Mouse (Mus musculus): ENCODE measurements around the gene Wdtc1. TPM values are rescaled to one million over a fixed set of nuclear protein-coding genes. Genes with fewer than 3 reads are reported as not detected.
A peak's percentile ranks its signal among the peaks of the same experiment; 100 is the strongest.

Wdtc1 gene
- polyA plus RNA-seq, 1 experiment from 2014 or later: 13.4 TPM

DNA sequence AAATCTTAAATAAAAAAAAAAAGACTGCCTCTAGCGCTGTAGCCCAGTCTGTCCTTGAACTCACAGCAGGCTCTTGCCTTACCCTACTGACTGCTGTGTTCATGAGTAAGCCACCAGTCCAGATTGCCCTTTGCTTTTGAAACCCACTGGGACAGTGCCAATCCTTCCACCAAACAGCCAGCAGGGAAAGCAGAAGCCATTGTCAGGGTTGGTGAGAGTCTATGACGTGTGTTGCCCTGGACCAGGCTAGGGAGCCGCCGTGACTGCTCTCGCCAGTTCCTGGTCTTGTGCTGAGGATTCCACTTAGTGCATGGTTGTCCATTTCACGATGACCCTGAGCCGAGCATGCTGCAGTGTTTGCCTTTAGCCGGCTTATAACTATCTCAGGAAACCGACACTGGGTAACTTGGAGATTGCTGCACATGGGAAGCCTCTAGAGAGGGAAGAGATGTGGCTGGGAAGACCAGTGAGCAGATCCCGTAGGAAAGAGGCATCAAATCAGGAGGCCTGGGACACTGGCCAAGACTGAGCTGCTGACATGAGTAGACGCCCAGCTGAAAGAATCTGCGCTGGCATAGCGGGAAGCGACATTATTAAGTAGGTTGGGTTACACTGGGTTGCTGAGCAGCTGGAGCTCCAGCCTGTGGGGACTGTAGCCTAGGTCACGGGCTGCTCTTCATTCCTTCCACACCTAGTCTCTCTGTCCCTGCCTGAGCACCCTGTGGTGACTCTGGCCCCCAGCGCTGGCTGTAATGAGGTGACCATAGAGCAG, 35.7 kb upstream of the Wdtc1 start:
- Histone ChIP-seq H3K36me3 (peaks cover 4% of the 10 kb centered on the region; the same call in 1 of the 2 replicates), H3K27ac (no peak overlapping the region), H3K4me3 (no peak overlapping the region), H3K4me1 (peaks cover 47% of the 10 kb centered on the region), H3K9me3 (no peaks in the 10 kb centered on the region), H3K27me3 (ENCODE audit: insufficient read depth, poor library complexity, severe bottlenecking) (no peaks in the 10 kb centered on the region)
- DNase-seq (ENCODE audit: low spot score): no peak
- WGBS: 82% methylated on average over 16 of the region's 16 CpGs

- peaks cover 47% of the 10 kb centered on the region for H3K4me1 ChIP-seq
- no peaks in the 10 kb centered on the region for H3K9me3 ChIP-seq
- no peaks in the 10 kb centered on the region for H3K27me3 ChIP-seq (ENCODE audit: insufficient read depth, poor library complexity, severe bottlenecking)
- H3K4me3 ChIP-seq: no peak overlapping the region
- H3K27ac ChIP-seq: no peak overlapping the region
- no peak for DNase-seq (ENCODE audit: low spot score)
- peaks cover 8% of the 10 kb centered on the region; the same call in 1 of the 2 replicates for H3K36me3 ChIP-seq
Observed at GRCm38 (mm10) chr4:133387053-133387452, 33.8 kb upstream of the Wdtc1 start.

DNA sequence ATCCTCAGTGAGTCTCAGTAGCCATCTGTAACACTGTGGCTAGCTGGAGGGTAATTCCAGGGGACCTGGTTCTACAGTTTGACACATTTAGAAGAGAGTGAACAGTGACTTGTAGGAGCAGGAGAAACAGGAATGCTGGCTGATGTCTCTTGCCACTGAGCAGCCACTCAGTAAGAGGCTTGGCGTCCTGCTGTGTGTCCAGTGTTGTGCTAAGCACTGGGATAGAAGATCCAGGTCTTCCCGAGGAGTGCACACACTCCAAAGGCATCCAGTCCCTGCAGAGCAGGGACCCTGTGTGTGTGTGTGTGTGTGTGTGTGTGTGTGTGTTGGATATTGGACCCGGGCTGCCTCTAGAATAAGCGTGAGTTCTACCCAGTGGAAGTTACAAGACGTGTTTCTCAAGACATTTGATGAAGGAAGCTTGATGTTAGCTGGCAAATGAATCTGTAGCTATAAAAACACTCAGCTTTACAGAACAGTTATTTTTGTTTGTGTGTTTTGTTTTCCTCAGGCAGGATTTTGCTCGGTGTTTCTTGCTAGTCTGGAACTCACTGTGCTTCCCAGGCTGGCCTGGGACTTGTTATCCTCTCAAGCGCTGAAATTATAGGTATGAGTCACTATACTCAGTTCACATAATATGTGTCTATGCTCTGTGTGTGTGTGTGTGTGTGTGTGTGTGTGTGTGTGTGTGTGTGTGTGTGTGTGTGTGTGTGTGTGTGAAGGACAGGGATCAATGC, 32.9 kb upstream of the Wdtc1 start:
- Histone ChIP-seq H3K27me3 (ENCODE audit: insufficient read depth, poor library complexity, severe bottlenecking) (no peaks in the 10 kb centered on the region), H3K4me3 (no peak overlapping the region), H3K9me3 (no peaks in the 10 kb centered on the region), H3K36me3 (peaks cover 8% of the 10 kb centered on the region; the same call in 1 of the 2 replicates), H3K27ac (no peak overlapping the region), H3K4me1 (peaks cover 43% of the 10 kb centered on the region)
- WGBS: 78% methylated on average over 7 of the region's 7 CpGs
- DNase-seq (ENCODE audit: low spot score): no peak

DNA sequence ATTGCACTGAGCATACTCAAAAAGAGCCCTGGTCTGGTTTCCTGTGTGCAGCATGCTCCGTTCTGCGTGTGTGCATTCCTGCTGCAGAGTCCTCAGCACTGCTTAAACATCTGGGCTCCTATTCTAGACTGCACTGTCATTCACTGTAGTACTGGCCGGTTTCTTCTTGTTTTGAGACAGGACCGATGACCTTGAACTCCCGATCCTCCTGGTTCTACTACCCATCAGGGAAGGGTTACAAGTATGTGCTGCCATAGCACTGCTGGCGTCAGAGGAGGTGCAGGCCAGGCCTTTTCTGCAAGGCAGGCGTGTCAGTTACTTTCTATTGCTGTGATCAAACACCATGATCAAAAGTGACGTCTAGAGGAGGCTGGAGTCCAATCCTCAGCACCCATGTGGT, 27.9 kb upstream of the Wdtc1 start:
- WGBS: 77% methylated on average over 8 of the region's 8 CpGs
- Histone ChIP-seq H3K4me3 (no peak overlapping the region), H3K36me3 (peaks cover 8% of the 10 kb centered on the region; the same call in 1 of the 2 replicates), H3K27ac (no peak overlapping the region), H3K27me3 (ENCODE audit: insufficient read depth, poor library complexity, severe bottlenecking) (no peaks in the 10 kb centered on the region), H3K9me3 (no peaks in the 10 kb centered on the region), H3K4me1 (peaks cover 62% of the 10 kb centered on the region)
- no peak for DNase-seq (ENCODE audit: low spot score)

GRCm38 (mm10) chr4:133380532-133380931, 27.3 kb upstream of the Wdtc1 start:
- Histone ChIP-seq H3K9me3 (no peaks in the 10 kb centered on the region), H3K27me3 (ENCODE audit: insufficient read depth, poor library complexity, severe bottlenecking) (no peaks in the 10 kb centered on the region), H3K27ac (no peak overlapping the region), H3K4me3 (no peak overlapping the region), H3K36me3 (peaks cover 8% of the 10 kb centered on the region; the same call in 1 of the 2 replicates), H3K4me1 (peaks cover 62% of the 10 kb centered on the region)
- DNase-seq (ENCODE audit: low spot score): no peak
- 81% methylated on average over 6 of the region's 6 CpGs for WGBS

GRCm38 (mm10) chr4:133379861-133380260, 26.6 kb upstream of the Wdtc1 start:
- peaks cover 61% of the 10 kb centered on the region for H3K4me1 ChIP-seq
- H3K27ac ChIP-seq: peak overlapping the region; percentile 73

GRCm38 (mm10) chr4:133379046-133379347, 25.7 kb upstream of the Wdtc1 start:
- H3K4me3 ChIP-seq: peak overlapping the region; percentile 39; the same call in 1 of the 2 replicates
- peak overlapping the region; percentile 75 for H3K27ac ChIP-seq
- peaks cover 8% of the 10 kb centered on the region; the same call in 1 of the 2 replicates for H3K36me3 ChIP-seq
- no peaks in the 10 kb centered on the region for H3K27me3 ChIP-seq (ENCODE audit: insufficient read depth, poor library complexity, severe bottlenecking)
- WGBS: 35% methylated on average over 5 of the region's 5 CpGs
- H3K9me3 ChIP-seq: no peaks in the 10 kb centered on the region
- no peak for DNase-seq (ENCODE audit: low spot score)
- H3K4me1 ChIP-seq: peaks cover 66% of the 10 kb centered on the region

More at GRCm38 (mm10) chr4:133379861-133380260, 26.6 kb upstream of the Wdtc1 start:
- WGBS: 73% methylated on average over 3 of the region's 3 CpGs
- Histone ChIP-seq H3K36me3 (peaks cover 7% of the 10 kb centered on the region; the same call in 1 of the 2 replicates), H3K4me3 (no peak overlapping the region), H3K27me3 (ENCODE audit: insufficient read depth, poor library complexity, severe bottlenecking) (no peaks in the 10 kb centered on the region), H3K9me3 (no peaks in the 10 kb centered on the region)
- no peak for DNase-seq (ENCODE audit: low spot score)

GRCm38 (mm10) chr4:133378236-133379045, 25.2 kb upstream of the Wdtc1 start:
- DNase-seq (ENCODE audit: low spot score): peak; percentile 91
- peak overlapping the region; percentile 39 for H3K4me3 ChIP-seq
- H3K9me3 ChIP-seq: no peaks in the 10 kb centered on the region
- H3K27me3 ChIP-seq (ENCODE audit: insufficient read depth, poor library complexity, severe bottlenecking): no peaks in the 10 kb centered on the region
- 5% methylated on average over 13 of the region's 13 CpGs for WGBS
- peak overlapping the region; percentile 75 for H3K27ac ChIP-seq
- peaks cover 71% of the 10 kb centered on the region for H3K4me1 ChIP-seq
- peaks cover 8% of the 10 kb centered on the region; the same call in 1 of the 2 replicates for H3K36me3 ChIP-seq

GRCm38 (mm10) chr4:133375812-133376577, 22.7 kb upstream of the Wdtc1 start:
- peak overlapping the region; percentile 43 for H3K27ac ChIP-seq
- 60% methylated on average over 10 of the region's 10 CpGs for WGBS

DNA sequence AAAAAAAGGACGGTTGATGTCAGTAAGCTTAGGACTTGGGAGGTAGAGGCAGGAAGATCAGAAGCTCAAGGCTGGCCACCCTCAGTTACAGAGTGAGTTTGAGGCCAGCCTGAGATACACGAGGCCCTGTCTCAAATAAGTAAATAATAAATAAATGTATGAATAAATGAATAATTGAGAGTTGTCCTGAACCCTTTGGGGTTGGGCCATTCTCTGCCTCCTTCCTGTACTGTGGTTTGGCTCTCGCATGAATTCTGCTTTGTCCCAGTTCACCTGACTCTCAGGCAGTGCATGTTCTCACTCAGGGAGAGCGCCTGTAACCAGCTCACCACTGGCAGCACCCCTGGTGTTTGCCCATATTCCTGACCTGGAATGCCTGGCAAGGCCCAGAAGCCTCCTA, 20.7 kb upstream of the Wdtc1 start:
- no peak overlapping the region for H3K27ac ChIP-seq
- peak; percentile 53 for DNase-seq (ENCODE audit: low spot score)
- WGBS: 85% methylated on average over 4 of the region's 4 CpGs

More at GRCm38 (mm10) chr4:133375812-133376577, 22.7 kb upstream of the Wdtc1 start:
- Histone ChIP-seq H3K36me3 (peaks cover 4% of the 10 kb centered on the region; the same call in 1 of the 2 replicates), H3K4me3 (no peak overlapping the region), H3K9me3 (no peaks in the 10 kb centered on the region), H3K27me3 (ENCODE audit: insufficient read depth, poor library complexity, severe bottlenecking) (no peaks in the 10 kb centered on the region), H3K4me1 (peaks cover 90% of the 10 kb centered on the region)
- DNase-seq (ENCODE audit: low spot score): no peak

GRCm38 (mm10) chr4:133372278-133372665, 19.0 kb upstream of the Wdtc1 start:
- Histone ChIP-seq H3K36me3 (peaks cover 4% of the 10 kb centered on the region; the same call in 1 of the 2 replicates), H3K27ac (peak overlapping the region; percentile 96), H3K4me1 (peaks cover 67% of the 10 kb centered on the region), H3K9me3 (no peaks in the 10 kb centered on the region), H3K4me3 (peak overlapping the region; percentile 88), H3K27me3 (ENCODE audit: insufficient read depth, poor library complexity, severe bottlenecking) (no peaks in the 10 kb centered on the region)
- 46% methylated on average over 6 of the region's 6 CpGs for WGBS
- DNase-seq (ENCODE audit: low spot score): peak; percentile 77

More for the DNA sequence above, 20.7 kb upstream of the Wdtc1 start:
- Histone ChIP-seq H3K9me3 (no peaks in the 10 kb centered on the region), H3K27me3 (ENCODE audit: insufficient read depth, poor library complexity, severe bottlenecking) (no peaks in the 10 kb centered on the region), H3K4me3 (no peak overlapping the region), H3K4me1 (peaks cover 85% of the 10 kb centered on the region), H3K36me3 (peaks cover 4% of the 10 kb centered on the region; the same call in 1 of the 2 replicates)

Data from heart, embryonic 10.5 days (tissue).